Comparison of ENCODE assay signal across 9 mouse cellular contexts in the genomic region with DNA sequence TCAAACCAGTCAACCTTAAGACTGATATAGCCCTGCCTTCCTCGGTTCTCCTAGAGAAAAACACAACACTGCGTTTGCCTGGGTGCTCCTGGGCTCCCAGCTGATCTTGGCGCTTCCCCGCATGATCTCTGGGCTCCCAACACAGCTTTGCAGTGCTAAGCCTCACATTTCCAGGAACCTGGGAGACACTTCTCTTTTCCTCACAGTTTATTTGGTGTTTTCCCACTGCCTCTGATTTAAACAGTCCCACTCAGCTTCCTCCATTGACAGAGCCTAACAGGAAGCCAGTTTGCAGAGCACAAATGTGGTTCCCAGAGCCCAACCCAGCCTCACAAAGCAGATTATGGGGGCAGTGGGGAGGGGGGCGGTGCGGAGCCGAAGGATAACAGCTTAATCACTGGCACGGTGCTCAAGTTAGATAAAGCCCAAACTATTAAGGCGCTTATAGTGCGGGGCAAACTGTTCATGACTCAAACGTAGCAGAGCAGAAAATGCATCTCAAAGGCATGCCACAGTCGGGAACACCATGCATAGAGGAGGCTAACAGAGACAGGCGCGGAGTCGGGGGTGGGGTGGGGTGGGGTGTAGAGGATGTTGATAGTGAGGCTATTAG. TPM values are rescaled to one million over a fixed set of nuclear protein-coding genes. Genes with fewer than 3 reads are reported as not detected.
DNase-seq lines count a peak whose midpoint lies in the region; ATAC-seq lines count a peak whose summit lies in the region.
"Had no signal": no experiment of that assay in that cellular context is flagged by ENCODE, and none has a peak within 500 bp of the region (broad histone marks: within the 10 kb centered on the region; RNA-seq: fewer than 3 reads in every experiment).

No protein-coding gene starts in this region.

- H3K27me3 ChIP-seq in lung, embryonic 15.5 days, result peaks cover 31% of the 10 kb centered on the region
- H3K27me3 ChIP-seq in forebrain, embryonic 13.5 days, result peaks cover 3% of the 10 kb centered on the region; the same call in 1 of the 2 replicates

- H3K4me3 ChIP-seq in lung, embryonic 15.5 days, result no peak overlapping the region
- H3K4me3 ChIP-seq in forebrain, embryonic 13.5 days, result no peak overlapping the region
- H3K4me3 ChIP-seq: erythroblast, embryonic 14.5 days; myocyte had no signal

- DNase-seq in lung, postnatal 10 days, result no peak
- DNase-seq in left cerebral cortex, adult 8-10 months (ENCODE audit: low spot score in 2 of 2), result no peak
- DNase-seq in c-Kit-positive CD71-positive TER-119-positive erythroid progenitor cells, embryonic 14.5 days (ENCODE audit: low spot score), result no peak
- no peak for DNase-seq in adrenal gland, postnatal 25 days

- 10% methylated on average over 15 of the region's 15 CpGs for WGBS in lung, embryonic 15.5 days
- WGBS in forebrain, embryonic 13.5 days, result 13% methylated on average over 15 of the region's 15 CpGs

- no peaks in the 10 kb centered on the region for H3K4me1 ChIP-seq in lung, embryonic 15.5 days
- H3K4me1 ChIP-seq in forebrain, embryonic 13.5 days, result peaks cover 8% of the 10 kb centered on the region; the same call in 1 of the 2 replicates

- no peak overlapping the region for H3K9ac ChIP-seq in lung, embryonic 15.5 days
- H3K9ac ChIP-seq in forebrain, embryonic 13.5 days, result no peak overlapping the region

- no peaks in the 10 kb centered on the region for H3K36me3 ChIP-seq in lung, embryonic 15.5 days
- no peaks in the 10 kb centered on the region for H3K36me3 ChIP-seq in forebrain, embryonic 13.5 days (ENCODE audit: poor library complexity, severe bottlenecking)

- 0 out of 2 replicates have a peak overlapping the region, but pooled peaks have one; percentile 20 for H3K4me2 ChIP-seq in lung, embryonic 15.5 days
- H3K4me2 ChIP-seq in forebrain, embryonic 13.5 days, result peak overlapping the region; percentile 47

- no peaks in the 10 kb centered on the region for H3K9me3 ChIP-seq in lung, embryonic 15.5 days
- H3K9me3 ChIP-seq in forebrain, embryonic 13.5 days (replicated peaks), result peaks cover 3% of the 10 kb centered on the region; the same call in 1 of the 2 replicates

- no peak overlapping the region for H3K27ac ChIP-seq in lung, embryonic 15.5 days
- H3K27ac ChIP-seq in forebrain, embryonic 13.5 days, result no peak overlapping the region

- no peak for ATAC-seq in lung, embryonic 15.5 days (ENCODE audit: borderline replicate concordance, extremely low read depth, low FRiP score, low TSS enrichment)
- ATAC-seq in forebrain, embryonic 13.5 days, result no peak
- peak; percentile 85 for ATAC-seq in megakaryocyte progenitor cell, adult 5-6 weeks (replicated peaks; ENCODE audit: poor library complexity)

RNA-seq across cellular contexts. Expression of a gene that starts 20.6 kb away (rescaled TPM):
- 0.28 and 0.37 TPM in 2 replicates for polyA plus RNA-seq in lung, embryonic 15.5 days (2015; fragmentation: Nextera tagmentation; extraction: Ambion mirVana)
- polyA plus RNA-seq in forebrain, embryonic 13.5 days (2015; fragmentation: Nextera tagmentation; extraction: Ambion mirVana), result 7.7 and 10.8 TPM in 2 replicates
- not detected in 2 replicates for total RNA-seq in megakaryocyte progenitor cell, adult 5-6 weeks (2015)
- not detected in 2 replicates for total RNA-seq in megakaryocyte progenitor cell, adult 5-6 weeks (2017)
- 100 to 1,000 TPM; 419 to 526 (median 447) TPM for total RNA-seq in left cerebral cortex, adult 8-10 months (2022)
- total RNA-seq in adrenal gland, postnatal 25 days (2021), result 2.0 and 3.6 TPM in 2 replicates
- polyA plus RNA-seq: erythroblast, embryonic 14.5 days; myocyte had no signal

RNA-seq across cellular contexts. Expression of a gene that starts 22.7 kb away (rescaled TPM):
- polyA plus RNA-seq in lung, embryonic 15.5 days (2015; fragmentation: Nextera tagmentation; extraction: Ambion mirVana), result 107 and 109 TPM in 2 replicates
- 91.6 and 96.0 TPM in 2 replicates for polyA plus RNA-seq in forebrain, embryonic 13.5 days (2015; fragmentation: Nextera tagmentation; extraction: Ambion mirVana)
- 38.5 and 52.5 TPM in 2 replicates for total RNA-seq in megakaryocyte progenitor cell, adult 5-6 weeks (2015)
- total RNA-seq in megakaryocyte progenitor cell, adult 5-6 weeks (2017), result 64.9 and 74.0 TPM in 2 replicates
- total RNA-seq in left cerebral cortex, adult 8-10 months (2022), result 10 to 100 TPM; 19.4 to 21.0 (median 20.2) TPM
- 44.3 and 49.8 TPM in 2 replicates for total RNA-seq in adrenal gland, postnatal 25 days (2021)

RNA-seq across cellular contexts. Expression of a gene that starts 38.9 kb away (rescaled TPM):
- not detected in 2 replicates for polyA plus RNA-seq in lung, embryonic 15.5 days (2015; fragmentation: Nextera tagmentation; extraction: Ambion mirVana)
- polyA plus RNA-seq in forebrain, embryonic 13.5 days (2015; fragmentation: Nextera tagmentation; extraction: Ambion mirVana), result 0.24 TPM in 1 of 2 replicates, not detected in the other
- total RNA-seq in megakaryocyte progenitor cell, adult 5-6 weeks (2015), result not detected in 2 replicates
- 0.88 TPM in 1 of 2 replicates, not detected in the other for total RNA-seq in megakaryocyte progenitor cell, adult 5-6 weeks (2017)
- 10 to 100 TPM; 10.1 to 14.5 (median 12.5) TPM for total RNA-seq in left cerebral cortex, adult 8-10 months (2022)
- 42.0 and 42.8 TPM in 2 replicates for total RNA-seq in adrenal gland, postnatal 25 days (2021)
- polyA plus RNA-seq: erythroblast, embryonic 14.5 days; myocyte had no signal

RNA-seq across cellular contexts. Expression of a gene that starts 46.3 kb away (rescaled TPM):
- polyA plus RNA-seq in lung, embryonic 15.5 days (2015; fragmentation: Nextera tagmentation; extraction: Ambion mirVana), result not detected in 2 replicates
- polyA plus RNA-seq in forebrain, embryonic 13.5 days (2015; fragmentation: Nextera tagmentation; extraction: Ambion mirVana), result not detected in 2 replicates
- total RNA-seq in megakaryocyte progenitor cell, adult 5-6 weeks (2015), result not detected in 2 replicates
- total RNA-seq in megakaryocyte progenitor cell, adult 5-6 weeks (2017), result not detected in 2 replicates
- under 1 TPM in 3 of 4 experiments, not detected in 1; 0.22 to 0.46 (median 0.27) TPM for total RNA-seq in left cerebral cortex, adult 8-10 months (2022)
- not detected in 2 replicates for total RNA-seq in adrenal gland, postnatal 25 days (2021)
- polyA plus RNA-seq: erythroblast, embryonic 14.5 days; myocyte had no signal

RNA-seq across cellular contexts. Expression of a gene that starts 57.4 kb away (rescaled TPM):
- 1.3 and 1.6 TPM in 2 replicates for polyA plus RNA-seq in lung, embryonic 15.5 days (2015; fragmentation: Nextera tagmentation; extraction: Ambion mirVana)
- polyA plus RNA-seq in forebrain, embryonic 13.5 days (2015; fragmentation: Nextera tagmentation; extraction: Ambion mirVana), result 0.19 and 0.25 TPM in 2 replicates
- total RNA-seq in megakaryocyte progenitor cell, adult 5-6 weeks (2015), result not detected in 2 replicates
- total RNA-seq in megakaryocyte progenitor cell, adult 5-6 weeks (2017), result not detected in 2 replicates
- total RNA-seq in left cerebral cortex, adult 8-10 months (2022), result under 1 TPM in 3 of 4 experiments, not detected in 1; 0.16 to 0.19 (median 0.19) TPM
- not detected in 2 replicates for total RNA-seq in adrenal gland, postnatal 25 days (2021)
- polyA plus RNA-seq: erythroblast, embryonic 14.5 days had no signal

Comparison
In these comparisons a context has a peak if more than half of its experiments do, and no peak if none do; other contexts are left out.
1. RNA of a gene that starts 20.6 kb away (total RNA-seq): 419 to 526 TPM in left cerebral cortex, adult 8-10 months; 2.0 to 3.6 TPM in adrenal gland, postnatal 25 days and not detected in megakaryocyte progenitor cell, adult 5-6 weeks; every median in the first group is over 10 times any median in the second.
2. RNA of a gene that starts 38.9 kb away (total RNA-seq): 42.0 to 42.8 TPM in adrenal gland, postnatal 25 days and 10.1 to 14.5 TPM in left cerebral cortex, adult 8-10 months; 0.88 TPM in megakaryocyte progenitor cell, adult 5-6 weeks; every median in the first group is over 4 times any median in the second.